In the genomic region with DNA sequence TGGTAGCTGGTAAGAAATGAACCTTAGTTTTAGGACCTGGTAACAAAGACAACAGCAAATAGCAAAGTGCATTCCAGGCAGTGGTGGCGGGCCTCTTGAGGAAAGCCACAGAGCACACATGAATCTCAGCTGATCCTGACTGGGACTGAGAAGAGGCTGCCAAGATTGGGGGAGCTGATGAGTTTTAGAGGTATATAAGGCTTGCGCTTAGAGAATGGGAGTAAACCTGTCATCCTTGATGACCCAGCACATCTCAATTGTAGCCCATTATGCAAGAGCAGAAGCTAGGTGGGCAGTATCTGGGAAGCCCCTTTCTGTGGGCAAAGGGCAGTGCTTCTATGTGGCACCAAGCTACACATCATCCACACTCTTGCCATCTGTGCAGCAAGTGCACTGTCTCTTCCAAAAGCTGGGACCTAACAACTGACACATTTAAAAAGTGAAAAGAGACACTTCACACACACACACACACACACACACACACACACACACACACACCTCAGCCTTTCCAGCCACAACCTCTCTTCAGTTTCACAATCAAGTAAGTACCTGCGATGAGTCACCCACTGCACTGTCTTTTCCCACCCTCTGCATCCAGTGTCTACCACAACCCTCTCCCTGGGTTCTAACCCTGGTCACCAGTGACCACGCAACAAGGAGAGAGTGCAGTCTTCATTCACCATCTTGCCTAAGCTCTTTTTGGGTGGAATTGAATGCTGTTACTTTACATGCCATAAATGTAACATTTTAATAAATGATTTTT, we compare ENCODE assay signal across 13 mouse cellular contexts.
"Had no signal": no experiment of that assay in that cellular context is flagged by ENCODE, and none has a peak within 500 bp of the region (broad histone marks: within the 10 kb centered on the region; RNA-seq: fewer than 3 reads in every experiment).

No protein-coding gene starts in this region.

- H3K27me3 ChIP-seq: limb, embryonic 15.5 days; liver, embryonic 13.5 days; megakaryocyte, embryonic 14.5 days; midbrain, embryonic 12.5 days had no signal

- H3K27ac ChIP-seq: kidney, postnatal 0 days; limb, embryonic 15.5 days; liver, embryonic 13.5 days; midbrain, embryonic 12.5 days; stomach, postnatal 0 days had no signal

- H3K4me1 ChIP-seq: liver, embryonic 13.5 days; midbrain, embryonic 12.5 days had no signal

- H3K4me3 ChIP-seq: limb, embryonic 15.5 days; liver, embryonic 13.5 days; megakaryocyte, embryonic 14.5 days; midbrain, embryonic 12.5 days had no signal

- H3K9ac ChIP-seq: limb, embryonic 15.5 days; liver, embryonic 13.5 days; midbrain, embryonic 12.5 days had no signal

- H3K9me3 ChIP-seq: limb, embryonic 15.5 days; liver, embryonic 13.5 days; megakaryocyte, embryonic 14.5 days; midbrain, embryonic 12.5 days had no signal

- H3K4me2 ChIP-seq: limb, embryonic 15.5 days; liver, embryonic 13.5 days; midbrain, embryonic 12.5 days had no signal

- DNase-seq: kidney, adult 11 months; kidney, adult 9 months; kidney, postnatal 36 days; layer of hippocampus, adult 9-11 months; liver, embryonic 13.5 days; lung, adult 18-20 months; right cerebral cortex, postnatal 14 days; thymus, postnatal 4 days had no signal
